Mouse (Mus musculus): ENCODE data around the gene Lpcat2. TPM values are rescaled to one million over a fixed set of nuclear protein-coding genes. Genes with fewer than 3 reads are reported as not detected.

The Lpcat2 gene
- polyA plus RNA-seq, 1 experiment: 1.3 TPM

DNA sequence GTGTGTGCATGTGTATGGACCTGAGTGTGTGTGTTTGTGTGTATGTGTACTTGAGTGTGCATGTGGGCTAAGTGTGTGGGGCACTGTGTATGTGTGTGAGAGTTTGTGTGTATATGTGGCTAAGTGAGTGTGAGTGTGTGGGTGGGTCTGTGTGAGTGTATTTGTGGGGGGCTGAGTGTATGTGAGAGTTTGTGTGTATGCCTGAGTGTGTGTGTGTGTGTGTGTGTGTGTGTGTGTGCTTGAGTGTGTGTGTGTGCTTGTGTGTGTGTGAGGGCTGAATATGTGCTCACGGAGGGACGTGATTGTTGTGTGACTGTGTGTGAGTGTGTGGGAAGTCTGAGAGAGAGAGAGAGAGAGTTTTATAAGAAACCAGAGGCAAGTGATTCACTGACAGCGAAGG lies 3.8 kb upstream of the Lpcat2 start:
- H3K36me3 ChIP-seq (ENCODE audit: control insufficient read depth, insufficient read depth, low read length): no peaks in the 10 kb centered on the region
- no peak overlapping the region for H3K27ac ChIP-seq (ENCODE audit: insufficient read depth, low read depth, low read length)
- WGBS: 93% methylated on average over 3 of the region's 3 CpGs
- TF ChIP-seq POLR2A (IDR thresholded peaks at IDR 0.05; ENCODE audit: low read depth, low read length) (no peak), CTCF (IDR thresholded peaks at IDR 0.05; ENCODE audit: extremely low read depth, insufficient read length, insufficient replicate concordance, low read depth, low read length) (no peak)
- no peak overlapping the region for H3K4me3 ChIP-seq (ENCODE audit: low read depth, low read length)
- peaks cover 7% of the 10 kb centered on the region for H3K4me1 ChIP-seq (ENCODE audit: control insufficient read depth, insufficient read depth, insufficient read length, low read length)
- no peaks in the 10 kb centered on the region for H3K27me3 ChIP-seq (ENCODE audit: control insufficient read depth, insufficient read depth, low read length)

DNA sequence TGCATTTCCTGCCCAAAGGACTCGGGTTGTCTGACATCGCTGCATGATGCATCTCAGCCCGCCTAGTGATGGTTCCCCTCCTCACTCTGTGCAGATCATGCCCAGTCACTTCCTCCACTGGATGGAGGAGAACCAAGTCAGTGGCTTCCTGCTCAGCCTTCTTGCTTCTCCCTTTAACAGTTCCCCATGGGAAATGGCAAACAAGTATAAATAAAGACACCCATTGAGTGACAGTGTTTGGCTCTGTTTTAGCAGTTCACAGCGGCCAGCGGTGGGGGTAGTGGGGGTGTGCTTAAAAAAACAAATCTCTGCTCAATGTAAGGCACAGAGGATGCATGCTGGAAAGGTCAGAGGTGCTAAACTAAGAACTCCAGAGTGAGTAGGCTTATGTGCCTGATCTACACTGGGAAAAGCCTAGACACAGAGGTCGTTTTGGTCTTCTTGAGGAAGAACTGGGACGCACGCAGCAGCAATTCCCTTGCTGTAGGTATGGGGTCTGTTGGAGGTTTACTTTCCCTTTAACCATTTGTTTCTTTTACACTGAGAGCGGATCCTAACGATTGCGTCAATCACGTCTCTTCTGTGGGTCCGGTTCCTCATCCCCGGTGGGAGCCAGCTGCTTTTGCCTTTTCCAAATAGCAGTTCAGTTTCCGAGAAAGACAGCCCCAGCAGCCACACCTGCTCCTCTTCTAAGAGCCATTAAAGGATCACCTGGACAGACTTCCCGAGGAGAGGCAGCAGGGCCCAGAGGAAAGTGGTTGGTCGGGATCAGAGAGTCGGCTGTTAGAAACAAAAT lies 1.8 kb upstream of the Lpcat2 start:
- Histone ChIP-seq H3K27me3 (ENCODE audit: control insufficient read depth, insufficient read depth, low read length) (no peaks in the 10 kb centered on the region), H3K36me3 (ENCODE audit: control insufficient read depth, insufficient read depth, low read length) (no peaks in the 10 kb centered on the region), H3K27ac (ENCODE audit: insufficient read depth, low read depth, low read length) (peak overlapping the region; percentile 53; the same call in 1 of the 2 replicates), H3K4me3 (ENCODE audit: low read depth, low read length) (0 out of 2 replicates have a peak overlapping the region, but pooled peaks have one; percentile 4), H3K4me1 (ENCODE audit: control insufficient read depth, insufficient read depth, insufficient read length, low read length) (peaks cover 4% of the 10 kb centered on the region)
- WGBS: 54% methylated on average over 18 of the region's 18 CpGs
- TF ChIP-seq POLR2A (IDR thresholded peaks at IDR 0.05; ENCODE audit: low read depth, low read length) (no peak), CTCF (IDR thresholded peaks at IDR 0.05; ENCODE audit: extremely low read depth, insufficient read length, insufficient replicate concordance, low read depth, low read length) (no peak)

DNA sequence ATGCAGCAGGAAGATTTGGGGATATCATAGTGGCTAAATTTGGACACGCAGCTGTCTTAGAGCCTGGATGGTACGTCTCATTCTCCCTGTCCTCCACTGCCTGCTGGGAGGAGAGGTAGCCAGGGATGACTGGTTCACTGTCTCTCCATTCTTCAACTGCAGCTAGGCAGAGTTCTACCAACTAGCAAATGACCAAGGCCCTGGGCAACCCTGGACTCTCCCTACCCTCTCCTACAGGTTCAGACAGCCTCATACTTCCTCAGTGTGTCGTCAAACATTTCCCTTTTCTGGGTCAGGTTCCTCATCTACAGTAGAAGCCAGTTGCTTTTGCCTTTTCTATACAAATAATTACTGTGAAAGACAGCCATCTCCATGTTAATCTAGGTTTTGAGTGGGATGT lies 466 bp upstream of the Lpcat2 start:
- WGBS: 70% methylated on average over 3 of the region's 3 CpGs
- Histone ChIP-seq H3K4me3 (ENCODE audit: low read depth, low read length) (no peak overlapping the region), H3K27ac (ENCODE audit: insufficient read depth, low read depth, low read length) (no peak overlapping the region), H3K27me3 (ENCODE audit: control insufficient read depth, insufficient read depth, low read length) (no peaks in the 10 kb centered on the region), H3K4me1 (ENCODE audit: control insufficient read depth, insufficient read depth, insufficient read length, low read length) (peaks cover 4% of the 10 kb centered on the region), H3K36me3 (ENCODE audit: control insufficient read depth, insufficient read depth, low read length) (no peaks in the 10 kb centered on the region)
- TF ChIP-seq CTCF (IDR thresholded peaks at IDR 0.05; ENCODE audit: extremely low read depth, insufficient read length, insufficient replicate concordance, low read depth, low read length) (no peak), POLR2A (IDR thresholded peaks at IDR 0.05; ENCODE audit: low read depth, low read length) (no peak)

GRCm38 (mm10) chr8:92856273-92856986 lies 1.3 kb downstream of the Lpcat2 start:
- TF ChIP-seq CTCF (IDR thresholded peaks at IDR 0.05; ENCODE audit: extremely low read depth, insufficient read length, insufficient replicate concordance, low read depth, low read length): no peak
- no peak for TF ChIP-seq POLR2A (IDR thresholded peaks at IDR 0.05; ENCODE audit: low read depth, low read length)
- Histone ChIP-seq H3K36me3 (ENCODE audit: control insufficient read depth, insufficient read depth, low read length) (no peaks in the 10 kb centered on the region), H3K4me3 (ENCODE audit: low read depth, low read length) (peak overlapping the region; percentile 77), H3K4me1 (ENCODE audit: control insufficient read depth, insufficient read depth, insufficient read length, low read length) (peaks cover 4% of the 10 kb centered on the region), H3K27ac (ENCODE audit: insufficient read depth, low read depth, low read length) (0 out of 2 replicates have a peak overlapping the region, but pooled peaks have one; percentile 37), H3K27me3 (ENCODE audit: control insufficient read depth, insufficient read depth, low read length) (no peaks in the 10 kb centered on the region)
- WGBS: 83% methylated on average over 7 of the region's 7 CpGs

DNA sequence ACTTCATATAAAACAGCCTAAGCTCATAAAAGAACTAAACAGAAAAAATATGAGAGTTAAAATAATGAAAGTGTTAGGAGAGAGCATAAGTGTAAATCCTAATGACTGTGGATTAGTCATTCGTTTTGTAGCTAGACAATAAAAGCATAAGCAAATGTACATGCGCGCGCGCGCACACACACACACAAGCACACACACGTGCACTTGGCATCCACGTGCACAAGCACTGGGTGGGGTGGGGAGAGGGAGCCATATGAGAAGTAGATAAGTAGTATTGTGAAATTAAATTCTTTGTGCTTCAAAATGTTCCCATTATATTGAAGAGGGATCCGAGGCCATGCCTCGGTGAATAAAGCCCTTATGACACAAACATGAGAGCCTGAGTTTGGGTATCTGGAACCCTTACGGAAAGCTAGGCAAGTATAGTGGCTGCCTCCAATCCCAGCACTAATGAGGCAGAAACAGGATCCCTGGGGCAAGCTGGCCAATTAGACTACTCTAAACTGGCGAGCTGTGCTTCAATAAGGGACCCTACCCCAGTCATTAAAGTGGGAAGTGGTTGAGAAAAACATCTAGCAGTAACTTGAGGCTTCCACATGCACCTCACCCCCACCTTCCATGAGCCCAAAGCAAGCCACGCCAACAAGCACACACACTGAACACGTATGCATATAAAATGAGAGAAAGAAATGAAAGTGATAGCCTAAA lies 3.5 kb downstream of the Lpcat2 start:
- H3K4me3 ChIP-seq (ENCODE audit: low read depth, low read length): no peak overlapping the region
- H3K27me3 ChIP-seq (ENCODE audit: control insufficient read depth, insufficient read depth, low read length): no peaks in the 10 kb centered on the region
- no peaks in the 10 kb centered on the region for H3K36me3 ChIP-seq (ENCODE audit: control insufficient read depth, insufficient read depth, low read length)
- no peak overlapping the region for H3K27ac ChIP-seq (ENCODE audit: insufficient read depth, low read depth, low read length)
- H3K4me1 ChIP-seq (ENCODE audit: control insufficient read depth, insufficient read depth, insufficient read length, low read length): peaks cover 4% of the 10 kb centered on the region
- no peak for TF ChIP-seq CTCF (IDR thresholded peaks at IDR 0.05; ENCODE audit: extremely low read depth, insufficient read length, insufficient replicate concordance, low read depth, low read length)
- no peak for TF ChIP-seq POLR2A (IDR thresholded peaks at IDR 0.05; ENCODE audit: low read depth, low read length)
- WGBS: 84% methylated on average over 14 of the region's 14 CpGs

GRCm38 (mm10) chr8:92861977-92862376 lies 6.8 kb downstream of the Lpcat2 start:
- no peaks in the 10 kb centered on the region for H3K4me1 ChIP-seq (ENCODE audit: control insufficient read depth, insufficient read depth, insufficient read length, low read length)
- TF ChIP-seq CTCF (IDR thresholded peaks at IDR 0.05; ENCODE audit: extremely low read depth, insufficient read length, insufficient replicate concordance, low read depth, low read length) (no peak), POLR2A (IDR thresholded peaks at IDR 0.05; ENCODE audit: low read depth, low read length) (no peak)
- H3K27ac ChIP-seq (ENCODE audit: insufficient read depth, low read depth, low read length): no peak overlapping the region
- 91% methylated on average over 1 of the region's 1 CpGs for WGBS
- no peaks in the 10 kb centered on the region for H3K27me3 ChIP-seq (ENCODE audit: control insufficient read depth, insufficient read depth, low read length)
- no peak overlapping the region for H3K4me3 ChIP-seq (ENCODE audit: low read depth, low read length)
- no peaks in the 10 kb centered on the region for H3K36me3 ChIP-seq (ENCODE audit: control insufficient read depth, insufficient read depth, low read length)

All from small intestine, adult 2 months (tissue).